Mouse (Mus musculus) left cerebral cortex, adult 6 months (tissue): Measurements from ENCODE around the gene Aspm. TPM values are rescaled to one million over a fixed set of nuclear protein-coding genes. Genes with fewer than 3 reads are reported as not detected.

Experiments
- long read RNA-seq, 2 experiments: library from polyadenylated mRNA; unstranded; transcript quantifications; one replicate each; pipeline ENCODE4 v2.0.0; 2019 to 2020
- polyA plus RNA-seq: library from polyadenylated mRNA; unstranded; fragments of <200 nt; fragmentation: Nextera tagmentation; gene quantifications from 2 replicates; pipeline ENCODE4 v1.2.3, GENCODE M21; 2021

The Aspm gene
- 0.06 TPM in 2 replicates for polyA plus RNA-seq
- long read RNA-seq, experiment 1: 0 reads
- long read RNA-seq, experiment 2: 0 reads

GRCm38 (mm10) chr1:139454340-139455225, at the start of gene Aspm:
Gene Aspm (plus strand): TSS chr1:139454772.

GRCm38 (mm10) chr1:139421875-139422791, 32.4 kb upstream of the Aspm start, which contains the start of gene Zbtb41:
Gene Zbtb41 (plus strand): TSS chr1:139422288.

GRCm38 (mm10) chr1:139501258-139501752, 46.7 kb downstream of the Aspm start, which contains the start of gene F13b:
Gene F13b (plus strand): TSS chr1:139501702.

Other genes with a start within 250 kb of the Aspm start
- 0.26 and 0.36 TPM in 2 replicates for gene Crb1, start 77.7 kb upstream of the Aspm start, polyA plus RNA-seq
- gene Zbtb41, start 32.5 kb upstream of the Aspm start, polyA plus RNA-seq: 6.0 and 11.5 TPM in 2 replicates
- not detected in 2 replicates for gene F13b, start 46.9 kb downstream of the Aspm start, polyA plus RNA-seq
- gene Cfhr1, start 105.5 kb downstream of the Aspm start, polyA plus RNA-seq: not detected in 2 replicates